Mouse (Mus musculus) liver, embryonic 14.5 days (tissue): ENCODE results near the gene Agtrap. TPM values are rescaled to one million over a fixed set of nuclear protein-coding genes. Genes with fewer than 3 reads are reported as not detected.

Experiments
- ATAC-seq: fragments of 200-750 bp; cut with Nextera tagmentation; 2 replicates; pipeline ENCODE4 v1.8.0; 2017; ENCODE audit warnings: moderate number of reproducible peaks, mild to moderate bottlenecking, moderate library complexity; ENCODE audit not compliant: insufficient read depth
- DNase-seq, 3 experiments: peaks; one replicate each; pipeline ENCODE4 v3.0.0-alpha.2; 2012 to 2013; ENCODE audit warnings: low read depth in 3 of 3, low spot score in 3 of 3
- H3K27ac ChIP-seq: fragments of 300-500 bp; sonication (generic); 2 replicates; pipeline ENCODE4 v1.5.1; 2014; ENCODE audit warnings: moderate library complexity, mild to moderate bottlenecking, control low read depth, inconsistent platforms
- H3K27me3 ChIP-seq: fragments of 300-500 bp; sonication (generic); 2 replicates; pipeline ENCODE4 v1.6.1; 2014; ENCODE audit warnings: mild to moderate bottlenecking, low read length, moderate library complexity; ENCODE audit not compliant: control insufficient read depth, insufficient read depth
- H3K36me3 ChIP-seq: fragments of 300-500 bp; sonication (generic); replicated peaks from 2 replicates; pipeline ENCODE4 v1.6.1; 2014; ENCODE audit warnings: low read depth; ENCODE audit not compliant: control insufficient read depth, insufficient read depth
- H3K4me1 ChIP-seq, 2 experiments: fragments of 200-500 bp in 1 of 2; fragments of 300-500 bp in 1 of 2; sonication (generic) in 1 of 2; replicated peaks; 2 replicates each; pipeline ENCODE4 v1.6.1; 2012 to 2014; ENCODE audit warnings: antibody characterized with exemption in 1 of 2, inconsistent platforms in 1 of 2, low read length in 1 of 2; ENCODE audit not compliant: control insufficient read depth in 2 of 2, insufficient read depth in 2 of 2
- H3K4me2 ChIP-seq: fragments of 300-500 bp; sonication (generic); 2 replicates; pipeline ENCODE4 v1.6.1; 2014; ENCODE audit warnings: low read depth, mild to moderate bottlenecking, control low read depth, moderate library complexity
- H3K4me3 ChIP-seq, 2 experiments: fragments of 200-500 bp in 1 of 2; fragments of 300-500 bp in 1 of 2; sonication (generic) in 1 of 2; 2 replicates each; pipeline ENCODE4 v1.5.1; 2012 to 2014; ENCODE audit warnings: low read depth in 2 of 2, low read length in 2 of 2, mild to moderate bottlenecking in 2 of 2, control low read depth in 1 of 2, inconsistent platforms in 1 of 2, moderate library complexity in 1 of 2; ENCODE audit not compliant: insufficient read depth in 1 of 2
- H3K9ac ChIP-seq: fragments of 300-500 bp; sonication (generic); replicated peaks from 2 replicates; pipeline ENCODE4 v1.6.1; 2014; ENCODE audit warnings: mild to moderate bottlenecking, control low read depth, moderate library complexity
- H3K9me3 ChIP-seq: fragments of 300-500 bp; sonication (generic); 2 replicates; pipeline ENCODE4 v1.6.1; 2016; ENCODE audit warnings: low read length, mixed read lengths; ENCODE audit not compliant: control insufficient read depth
- CTCF ChIP-seq: IDR thresholded peaks from 2 replicates; pipeline ENCODE4 v1.5.1; 2016; ENCODE audit warnings: antibody characterized with exemption, low read depth, control low read depth
- EP300 ChIP-seq: IDR thresholded peaks from 2 replicates; pipeline ENCODE4 v1.6.1; 2016; ENCODE audit warnings: antibody characterized with exemption, low read depth
- WGBS: fragments of 180-500 bp; shearing (Covaris S2); extraction: QIAGEN DNeasy Blood & Tissue Kit; methylation state at CpG from one replicate; pipeline ENCODE4 v1.1.7; 2014; ENCODE audit not compliant: insufficient replicate concordance; 5-methylcytosine and 5-hydroxymethylcytosine counted together
- polyA plus RNA-seq, 2 experiments: library from polyadenylated mRNA; depleted of rRNA in 1 of 2; stranded (reverse) in 1 of 2; unstranded in 1 of 2; fragments of >200 nt; fragmentation: Nextera tagmentation in 1 of 2; extraction: Ambion mirVana in 1 of 2; gene quantifications; 2 replicates each; pipeline versions ENCODE4 v1.2.1 to v1.2.3; 2012 to 2014

Agtrap gene
- polyA plus RNA-seq (2012; rRNA removed) (4.0 and 4.1 TPM in 2 replicates), polyA plus RNA-seq (2014; fragmentation: Nextera tagmentation; extraction: Ambion mirVana) (8.2 and 9.9 TPM in 2 replicates)

- H3K9ac ChIP-seq: peak within 1 kb of the TSS; percentile 89
- peak within 1 kb of the TSS; percentile 88 for H3K4me2 ChIP-seq
- no peak within 1 kb of the TSS; the same call in 1 of the 2 replicates for H3K27ac ChIP-seq
- peaks cover 16 to 32% of the 10 kb centered on the region in 2 experiments for H3K4me1 ChIP-seq
- H3K27me3 ChIP-seq: no peaks in the 10 kb centered on the region
- ATAC-seq: peak; percentile 79
- TF ChIP-seq EP300 (no peak), CTCF (no peak)
- peak within 1 kb of the TSS; percentile 61 to 86 for H3K4me3 ChIP-seq
- no peaks in the 10 kb centered on the region for H3K9me3 ChIP-seq
- 9% methylated on average over 34 of the region's 34 CpGs for WGBS
- DNase-seq: peak; percentile 67 to 76 (median 76)
- H3K36me3 ChIP-seq: no peaks in the 10 kb centered on the region
These were observed at the start of gene Agtrap for GRCm38 (mm10) chr4:148087907-148088527. Gene Agtrap (minus strand): TSS chr4:148088031.

GRCm38 (mm10) chr4:148137503-148137902 is 49.7 kb upstream of the Agtrap start:
- peaks cover 0 to 2% of the 10 kb centered on the region in 2 experiments; a peak in 3 of 4 replicates for H3K4me1 ChIP-seq
- no peaks in the 10 kb centered on the region for H3K36me3 ChIP-seq
- H3K4me2 ChIP-seq: no peak overlapping the region
- H3K27ac ChIP-seq: no peak overlapping the region
- DNase-seq: no peak
- no peak overlapping the region for H3K9ac ChIP-seq
- H3K4me3 ChIP-seq: no peak overlapping the region
- TF ChIP-seq EP300: no peak
- no peak for TF ChIP-seq CTCF
- H3K9me3 ChIP-seq: no peaks in the 10 kb centered on the region
- no peak for ATAC-seq
- peaks cover 12% of the 10 kb centered on the region for H3K27me3 ChIP-seq
- WGBS: 56% methylated on average over 8 of the region's 8 CpGs

- Histone ChIP-seq H3K4me3 (no peak overlapping the region), H3K4me1 (peaks cover 0 to 2% of the 10 kb centered on the region in 2 experiments; a peak in 3 of 4 replicates), H3K4me2 (no peak overlapping the region), H3K27ac (no peak overlapping the region), H3K27me3 (peaks cover 37% of the 10 kb centered on the region), H3K9ac (no peak overlapping the region), H3K36me3 (no peaks in the 10 kb centered on the region), H3K9me3 (no peaks in the 10 kb centered on the region)
- DNase-seq (no peak), ATAC-seq (no peak)
- WGBS: 15% methylated on average over 8 of the region's 8 CpGs
- TF ChIP-seq CTCF (no peak), EP300 (no peak)
These were observed 47.2 kb upstream of the Agtrap start for GRCm38 (mm10) chr4:148134988-148135387.

- H3K4me2 ChIP-seq: no peak overlapping the region
- H3K27me3 ChIP-seq: peaks cover 45% of the 10 kb centered on the region
- no peak overlapping the region for H3K4me3 ChIP-seq
- TF ChIP-seq EP300 (no peak), CTCF (no peak)
- no peak for ATAC-seq
- H3K36me3 ChIP-seq: no peaks in the 10 kb centered on the region
- no peak overlapping the region for H3K9ac ChIP-seq
- H3K27ac ChIP-seq: no peak overlapping the region
- no peaks in the 10 kb centered on the region for H3K4me1 ChIP-seq
- no peaks in the 10 kb centered on the region for H3K9me3 ChIP-seq
- 4% methylated on average over 21 of the region's 21 CpGs for WGBS
- DNase-seq: no peak
These were observed 43.8 kb upstream of the Agtrap start for GRCm38 (mm10) chr4:148131497-148132081.
